Mouse (Mus musculus) thymus, adult 2 months (tissue): ENCODE measurements at regions not wholly inside any gene's neighbourhood (a gene's known extent, or its start where the extent isn't known, plus 50 kb on each side); places are given as distances from the start of the nearest gene placed in this dataset.

ENCODE experiments used
- DNase-seq: peaks from one replicate; pipeline ENCODE4 v3.0.0; 2021
- H3K27ac ChIP-seq: fragments of 200-500 bp; 2 replicates; pipeline ENCODE4 v1.5.1; 2012; ENCODE audit warnings: low read length, control low read depth; ENCODE audit not compliant: control insufficient read depth, insufficient read depth
- H3K27me3 ChIP-seq: fragments of 200-500 bp; 2 replicates; pipeline ENCODE4 v1.6.1; 2012; ENCODE audit warnings: mild to moderate bottlenecking, low read length, moderate library complexity, mixed read lengths; ENCODE audit not compliant: control insufficient read depth, insufficient read depth
- H3K36me3 ChIP-seq: fragments of 200-500 bp; 2 replicates; pipeline ENCODE4 v1.6.1; 2012; ENCODE audit warnings: mild to moderate bottlenecking, low read length, moderate library complexity; ENCODE audit not compliant: control insufficient read depth, insufficient read depth
- H3K4me1 ChIP-seq: fragments of 200-500 bp; replicated peaks from 2 replicates; pipeline ENCODE4 v1.6.1; 2012; ENCODE audit warnings: low read length; ENCODE audit not compliant: control insufficient read depth, insufficient read depth
- H3K4me3 ChIP-seq: fragments of 200-500 bp; 2 replicates; pipeline ENCODE4 v1.5.1; 2012; ENCODE audit warnings: mild to moderate bottlenecking, low read length, control low read depth, moderate library complexity; ENCODE audit not compliant: control insufficient read depth, insufficient read depth
- CTCF ChIP-seq: fragments of 200-500 bp; IDR thresholded peaks from 2 replicates; pipeline ENCODE4 v1.5.1; 2012; ENCODE audit warnings: mild to moderate bottlenecking, control low read depth, low read length, moderate library complexity, borderline replicate concordance; ENCODE audit not compliant: control insufficient read depth, poor library complexity, insufficient read depth; ENCODE audit errors: extremely low read depth
- POLR2A ChIP-seq: fragments of 200-500 bp; IDR thresholded peaks from 2 replicates; pipeline ENCODE4 v1.6.1; 2012; ENCODE audit warnings: mild to moderate bottlenecking, low read length, control low read depth, moderate library complexity; ENCODE audit not compliant: control insufficient read depth, poor library complexity, insufficient read depth; ENCODE audit errors: extremely low read depth
- WGBS: fragments of 180-500 bp; shearing (Covaris S2); methylation state at CpG from one replicate; pipeline ENCODE4 v1.1.7; 2018; 5-methylcytosine and 5-hydroxymethylcytosine counted together

DNA sequence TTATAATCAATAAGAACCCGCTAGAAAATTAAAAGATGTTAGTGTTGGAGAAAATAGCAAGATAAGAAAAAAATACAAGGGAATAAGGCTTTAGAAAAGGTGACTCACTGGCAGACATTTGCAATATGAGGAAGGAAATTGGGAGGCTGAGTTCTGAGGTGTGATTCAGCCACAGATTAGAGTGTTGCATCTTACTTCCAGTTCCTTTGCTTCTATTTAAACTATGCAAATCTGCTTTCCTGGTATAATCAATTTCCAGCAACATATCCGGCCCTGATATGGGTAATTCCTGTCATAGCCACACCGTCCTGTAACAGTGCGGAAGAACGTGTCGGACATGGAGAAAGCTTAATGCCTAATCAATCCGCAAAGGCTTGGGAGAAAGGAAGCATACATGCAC, 144.9 kb downstream of the Spry2 start:
- H3K36me3 ChIP-seq: no peaks in the 10 kb centered on the region
- WGBS: 48% methylated on average over 7 of the region's 7 CpGs
- no peak overlapping the region for H3K4me3 ChIP-seq
- H3K27me3 ChIP-seq: no peaks in the 10 kb centered on the region
- H3K27ac ChIP-seq: no peak overlapping the region
- no peaks in the 10 kb centered on the region for H3K4me1 ChIP-seq
- no peak for DNase-seq
- TF ChIP-seq POLR2A (no peak), CTCF (no peak)

DNA sequence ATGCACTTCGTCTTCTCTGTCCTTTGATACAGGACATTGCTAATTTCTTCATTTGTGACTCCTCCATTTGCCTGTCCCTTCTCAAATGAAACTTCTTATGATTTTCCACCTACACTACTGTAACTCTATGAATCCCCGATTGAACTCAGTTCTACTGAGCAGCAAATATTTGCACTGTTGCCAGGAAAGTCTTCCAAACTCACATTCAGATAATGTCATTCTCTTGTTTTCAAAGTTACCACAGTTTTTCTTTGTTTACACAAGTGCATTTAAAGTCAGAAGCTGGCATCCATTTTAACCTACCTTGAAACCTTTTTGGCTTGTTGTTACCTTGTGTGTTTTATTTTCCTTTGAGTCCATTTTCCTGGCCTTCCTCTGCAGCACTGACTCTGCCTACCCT, 152.0 kb downstream of the Spry2 start:
- TF ChIP-seq CTCF (no peak), POLR2A (no peak)
- no peaks in the 10 kb centered on the region for H3K36me3 ChIP-seq
- DNase-seq: no peak
- WGBS: 92% methylated on average over 2 of the region's 2 CpGs
- no peaks in the 10 kb centered on the region for H3K27me3 ChIP-seq
- no peaks in the 10 kb centered on the region for H3K4me1 ChIP-seq
- no peak overlapping the region for H3K27ac ChIP-seq
- no peak overlapping the region for H3K4me3 ChIP-seq

DNA sequence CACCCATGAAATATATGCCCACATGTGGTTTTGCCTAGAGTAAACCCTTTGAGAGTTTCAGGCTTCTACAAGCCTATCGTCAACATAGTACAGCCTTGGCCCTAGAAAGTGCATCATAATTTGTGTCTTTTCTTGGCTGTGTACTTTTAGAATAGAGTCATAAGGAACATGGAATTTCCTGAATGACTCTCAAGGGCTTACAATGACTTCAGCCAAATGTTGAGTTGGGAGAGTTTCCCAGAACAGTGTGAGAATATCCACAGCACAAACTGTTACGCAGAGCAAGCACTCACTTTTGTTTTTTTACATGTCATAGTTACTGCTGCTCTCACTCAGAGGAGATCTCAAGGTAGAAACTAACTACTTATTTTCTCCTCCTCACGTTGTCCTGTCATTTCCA, 152.5 kb downstream of the Spry2 start:
- Histone ChIP-seq H3K4me1 (no peaks in the 10 kb centered on the region), H3K27ac (no peak overlapping the region), H3K27me3 (no peaks in the 10 kb centered on the region), H3K36me3 (no peaks in the 10 kb centered on the region), H3K4me3 (no peak overlapping the region)
- no peak for DNase-seq
- TF ChIP-seq CTCF: no peak
- no peak for TF ChIP-seq POLR2A
- 96% methylated on average over 3 of the region's 3 CpGs for WGBS

DNA sequence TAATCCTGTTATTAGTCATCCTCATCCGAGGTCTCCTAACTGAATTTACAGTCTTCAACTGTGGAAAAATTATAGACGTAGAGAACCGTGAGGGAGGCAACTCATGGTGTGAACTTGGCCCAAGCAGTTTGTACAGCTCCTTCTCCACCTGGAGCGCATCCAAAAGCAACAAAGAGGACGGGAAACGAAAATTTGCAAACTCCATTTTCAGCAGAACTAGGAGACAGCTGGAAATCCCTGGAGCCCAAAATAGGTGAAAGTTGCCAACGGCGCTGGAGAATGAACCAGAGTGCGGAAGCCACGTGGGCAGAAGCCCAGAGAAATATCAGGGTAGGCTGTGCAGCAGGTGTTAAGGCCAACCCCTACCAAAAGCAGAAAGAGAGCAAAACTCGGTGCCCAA, 155.7 kb downstream of the Spry2 start:
- H3K4me1 ChIP-seq: no peaks in the 10 kb centered on the region
- DNase-seq: no peak
- H3K27me3 ChIP-seq: no peaks in the 10 kb centered on the region
- WGBS: 89% methylated on average over 11 of the region's 11 CpGs
- no peak for TF ChIP-seq POLR2A
- no peak for TF ChIP-seq CTCF
- no peaks in the 10 kb centered on the region for H3K36me3 ChIP-seq
- H3K4me3 ChIP-seq: no peak overlapping the region
- H3K27ac ChIP-seq: no peak overlapping the region

DNA sequence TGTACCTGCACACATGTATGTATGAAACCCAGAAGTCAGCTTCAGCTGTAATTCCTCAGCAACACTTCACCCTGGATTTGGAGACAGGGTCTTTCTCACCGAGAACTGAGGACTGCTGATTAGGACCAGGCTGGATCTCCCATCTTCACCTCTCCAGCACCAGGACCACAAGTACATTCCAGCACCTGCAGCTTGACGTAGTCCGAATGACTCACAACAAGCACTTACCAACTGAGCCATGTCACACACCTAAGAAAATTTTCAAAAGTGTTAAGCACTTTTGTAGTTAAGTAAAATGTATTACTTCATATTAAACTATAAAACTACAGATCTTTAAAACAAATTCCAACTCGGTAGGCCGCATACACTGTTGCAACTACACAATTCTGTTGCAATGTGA, 158.1 kb downstream of the Spry2 start:
- Histone ChIP-seq H3K4me1 (no peaks in the 10 kb centered on the region), H3K4me3 (no peak overlapping the region), H3K27ac (no peak overlapping the region), H3K27me3 (no peaks in the 10 kb centered on the region), H3K36me3 (no peaks in the 10 kb centered on the region)
- no peak for DNase-seq
- 97% methylated on average over 5 of the region's 5 CpGs for WGBS
- no peak for TF ChIP-seq POLR2A
- TF ChIP-seq CTCF: no peak

DNA sequence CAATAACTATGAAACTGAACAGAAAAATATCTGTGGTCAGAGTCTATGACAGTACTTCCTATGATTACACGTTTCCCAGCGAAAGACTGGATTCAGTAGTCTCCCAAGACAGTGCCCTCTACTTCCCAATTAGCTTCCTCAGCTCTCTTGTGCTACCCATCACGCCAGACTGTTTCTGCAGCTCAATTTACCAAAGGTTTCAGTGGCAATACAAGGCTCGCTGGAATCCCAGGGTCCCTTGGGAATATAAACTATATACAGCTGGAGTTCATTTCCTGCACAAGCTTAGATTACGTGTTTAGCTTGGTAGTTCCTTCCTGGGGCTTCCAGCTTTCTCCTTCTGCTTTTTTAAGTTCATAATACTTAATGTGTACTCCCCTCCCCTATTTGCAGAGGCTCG, 160.3 kb downstream of the Spry2 start:
- no peak overlapping the region for H3K4me3 ChIP-seq
- H3K27me3 ChIP-seq: no peaks in the 10 kb centered on the region
- WGBS: 26% methylated on average over 6 of the region's 6 CpGs
- peaks cover 5% of the 10 kb centered on the region for H3K4me1 ChIP-seq
- TF ChIP-seq POLR2A: no peak
- no peak for TF ChIP-seq CTCF
- H3K27ac ChIP-seq: no peak overlapping the region
- DNase-seq: no peak
- H3K36me3 ChIP-seq: no peaks in the 10 kb centered on the region

DNA sequence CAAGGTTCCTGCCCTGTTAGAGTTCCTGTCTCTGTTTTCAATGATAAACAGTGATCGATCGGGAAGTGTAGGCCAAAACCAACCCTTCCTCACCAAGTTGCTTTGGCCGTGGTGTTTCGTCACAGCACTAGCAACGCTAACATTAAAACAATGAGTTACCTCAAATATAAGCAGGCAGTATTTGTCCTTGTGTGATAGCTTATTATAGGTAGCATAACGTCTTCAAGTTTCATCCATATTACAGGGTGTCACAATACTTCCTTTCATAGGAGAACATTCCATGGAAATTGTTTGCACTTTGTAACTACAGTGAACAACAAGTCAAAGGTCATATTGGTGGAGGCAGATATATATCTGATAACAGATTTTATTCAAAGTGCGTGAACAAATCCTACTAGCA, 162.3 kb downstream of the Spry2 start:
- no peak for DNase-seq
- Histone ChIP-seq H3K4me3 (no peak overlapping the region), H3K27me3 (no peaks in the 10 kb centered on the region), H3K27ac (no peak overlapping the region), H3K36me3 (no peaks in the 10 kb centered on the region), H3K4me1 (peaks cover 5% of the 10 kb centered on the region)
- 97% methylated on average over 7 of the region's 7 CpGs for WGBS
- TF ChIP-seq POLR2A (no peak), CTCF (no peak)
